Mouse (Mus musculus) cerebellum, adult 2 months (tissue): ENCODE measurements around the gene Adam15. TPM values are rescaled to one million over a fixed set of nuclear protein-coding genes. Genes with fewer than 3 reads are reported as not detected.

Experiments
- DNase-seq, 2 experiments: peaks; one replicate each; pipeline ENCODE4 v3.0.0; 2021
- H3K27ac ChIP-seq: fragments of 200-500 bp; 2 replicates; pipeline ENCODE4 v1.5.1; 2012; ENCODE audit warnings: low read length, control low read depth, inconsistent platforms; ENCODE audit not compliant: insufficient read depth
- H3K27me3 ChIP-seq: fragments of 200-500 bp; 2 replicates; pipeline ENCODE4 v1.6.1; 2012; ENCODE audit warnings: inconsistent platforms, mild to moderate bottlenecking, low read length, moderate library complexity; ENCODE audit not compliant: control insufficient read depth, insufficient read depth
- H3K4me1 ChIP-seq: fragments of 200-500 bp; 2 replicates; pipeline ENCODE4 v1.6.1; 2011; ENCODE audit warnings: low read length; ENCODE audit not compliant: control insufficient read depth, insufficient read depth
- H3K4me3 ChIP-seq: fragments of 200-500 bp; replicated peaks from 2 replicates; pipeline ENCODE3; 2011; ENCODE audit warnings: mild to moderate bottlenecking, low read depth, low read length, control low read depth; ENCODE audit not compliant: insufficient read depth
- CTCF ChIP-seq: fragments of 200-500 bp; IDR thresholded peaks from 2 replicates; pipeline ENCODE4 v1.5.1; 2011; ENCODE audit warnings: low read depth, mild to moderate bottlenecking, control low read depth, low read length, moderate library complexity, borderline replicate concordance; ENCODE audit not compliant: insufficient read depth
- POLR2A ChIP-seq: fragments of 200-500 bp; IDR thresholded peaks from 2 replicates; pipeline ENCODE4 v1.6.1; 2011; ENCODE audit warnings: low read length, control low read depth, borderline replicate concordance; ENCODE audit not compliant: insufficient read depth
- WGBS: fragments of 180-500 bp; shearing (Covaris S2); methylation state at CpG from one replicate; pipeline ENCODE4 v1.1.7; 2018; 5-methylcytosine and 5-hydroxymethylcytosine counted together
- polyA plus RNA-seq: library from polyadenylated mRNA; depleted of rRNA; stranded (reverse); fragments of >200 nt; gene quantifications from 2 replicates; pipeline ENCODE4 v1.2.3, GENCODE M21; 2012

Adam15 gene
- polyA plus RNA-seq, 1 experiment: 142 TPM

DNA sequence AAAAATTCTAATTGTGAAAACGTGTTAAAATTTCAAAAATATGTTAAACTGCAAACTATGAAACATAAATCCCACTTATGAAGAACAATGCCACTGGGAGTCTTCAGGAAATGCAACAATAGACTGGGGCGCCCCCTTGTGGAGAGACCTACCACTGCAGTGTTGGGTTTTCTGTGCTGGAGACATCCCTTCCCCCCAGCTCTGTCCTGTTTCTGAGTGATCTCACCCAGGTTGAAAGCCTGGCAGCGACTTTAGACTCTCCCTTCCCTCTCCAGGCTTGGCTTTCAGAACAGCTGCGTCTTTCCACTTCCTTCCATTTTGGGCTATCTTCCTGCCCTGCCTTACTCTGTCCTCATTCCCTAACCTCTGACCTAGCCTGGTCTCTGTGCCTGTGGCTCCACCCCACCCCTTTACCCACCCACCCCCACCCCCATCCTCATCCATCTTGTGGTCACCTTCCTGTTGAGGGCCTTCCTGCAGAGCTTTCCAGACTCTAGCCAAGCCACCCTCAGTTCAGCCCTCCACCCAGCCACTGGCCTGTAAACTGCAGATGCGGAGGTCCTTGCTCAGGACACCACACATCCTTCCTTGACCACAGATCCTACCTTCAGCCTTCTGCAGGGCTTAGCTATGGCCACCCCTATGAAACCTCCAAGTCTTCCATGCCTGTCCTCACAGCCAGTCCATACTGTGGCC, 5.2 kb upstream of the Adam15 start:
- Histone ChIP-seq H3K4me1 (no peaks in the 10 kb centered on the region), H3K27me3 (no peaks in the 10 kb centered on the region), H3K4me3 (no peak overlapping the region), H3K27ac (no peak overlapping the region)
- TF ChIP-seq POLR2A: no peak
- peak; percentile 88 for TF ChIP-seq CTCF
- 20% methylated on average over 5 of the region's 5 CpGs for WGBS
- DNase-seq: peak; percentile 81 to 89

DNA sequence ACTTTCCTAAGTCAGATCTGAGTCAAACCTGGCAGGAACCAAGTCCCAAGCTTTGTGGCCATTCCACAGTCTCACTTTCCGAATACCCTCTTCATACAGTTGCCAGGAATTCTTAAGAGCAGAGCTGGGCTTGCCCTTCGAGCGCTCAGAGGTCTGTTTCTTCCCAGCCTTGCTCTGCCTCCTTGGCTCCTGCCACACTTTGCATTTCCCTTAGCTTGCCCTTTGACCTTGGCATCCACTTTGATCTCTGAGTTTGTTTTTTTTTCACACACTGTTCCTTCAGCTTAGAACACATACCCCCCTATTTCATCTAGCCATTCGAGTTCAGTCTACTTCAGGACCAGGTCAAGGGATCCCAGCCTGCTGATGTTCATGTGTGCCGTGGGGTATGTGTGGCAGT, 1.5 kb upstream of the Adam15 start:
- no peak for DNase-seq
- no peaks in the 10 kb centered on the region for H3K27me3 ChIP-seq
- no peak overlapping the region for H3K4me3 ChIP-seq
- H3K27ac ChIP-seq: no peak overlapping the region
- TF ChIP-seq POLR2A (no peak), CTCF (no peak)
- 77% methylated on average over 5 of the region's 5 CpGs for WGBS
- no peaks in the 10 kb centered on the region for H3K4me1 ChIP-seq

DNA sequence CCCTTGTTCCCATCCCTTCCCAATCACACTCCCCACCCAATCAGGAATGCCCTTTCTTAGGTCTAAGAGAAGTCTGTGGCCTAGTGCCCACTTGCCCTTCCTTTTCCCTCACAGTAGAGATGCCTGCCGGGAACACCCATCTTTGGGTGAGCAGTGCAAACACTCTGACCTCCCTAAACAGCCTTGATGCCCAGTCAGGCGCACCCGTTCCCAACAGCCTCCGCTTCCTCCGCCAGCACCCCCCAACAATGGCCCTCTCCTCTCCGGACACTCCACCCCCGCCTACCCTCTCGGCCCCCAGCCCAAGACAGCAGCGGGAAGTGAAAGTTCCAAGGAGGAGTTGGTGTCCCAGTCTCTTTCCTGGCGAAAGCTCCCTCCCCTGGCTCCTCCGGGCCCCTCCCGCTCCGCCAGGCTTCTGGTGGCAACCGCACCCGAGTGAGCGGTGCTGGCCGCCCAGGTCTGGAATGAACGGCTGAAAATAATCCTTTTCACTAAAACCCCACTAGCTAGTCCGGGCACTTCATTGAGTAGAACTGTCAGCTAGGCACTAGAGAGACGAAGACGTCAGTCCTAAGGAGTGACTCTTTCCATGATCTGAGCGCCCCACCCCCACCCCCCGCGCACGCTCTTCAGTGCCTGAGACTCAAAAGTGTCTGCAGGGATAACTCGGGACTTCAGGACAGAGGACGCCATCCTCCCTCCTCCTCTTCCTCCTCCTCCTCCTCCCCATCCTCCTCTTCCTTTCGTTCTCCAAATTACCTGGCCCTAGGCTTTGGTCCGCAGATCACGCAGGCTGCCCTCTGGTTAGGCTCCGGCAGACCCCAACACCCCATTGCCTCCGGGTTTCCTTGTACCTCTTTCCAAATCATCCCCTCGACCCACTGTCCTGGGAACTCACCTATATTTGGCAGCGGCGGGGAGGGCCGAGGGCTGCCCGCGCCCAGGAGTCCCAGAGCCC, 606 bp downstream of the Adam15 start:
- TF ChIP-seq POLR2A (no peak), CTCF (no peak)
- DNase-seq: peak; percentile 43 to 57
- H3K27me3 ChIP-seq: no peaks in the 10 kb centered on the region
- H3K4me3 ChIP-seq: peak overlapping the region; percentile 62
- no peaks in the 10 kb centered on the region for H3K4me1 ChIP-seq
- WGBS: 1% methylated on average over 38 of the region's 38 CpGs
- H3K27ac ChIP-seq: peak overlapping the region; percentile 17; the same call in 1 of the 2 replicates

DNA sequence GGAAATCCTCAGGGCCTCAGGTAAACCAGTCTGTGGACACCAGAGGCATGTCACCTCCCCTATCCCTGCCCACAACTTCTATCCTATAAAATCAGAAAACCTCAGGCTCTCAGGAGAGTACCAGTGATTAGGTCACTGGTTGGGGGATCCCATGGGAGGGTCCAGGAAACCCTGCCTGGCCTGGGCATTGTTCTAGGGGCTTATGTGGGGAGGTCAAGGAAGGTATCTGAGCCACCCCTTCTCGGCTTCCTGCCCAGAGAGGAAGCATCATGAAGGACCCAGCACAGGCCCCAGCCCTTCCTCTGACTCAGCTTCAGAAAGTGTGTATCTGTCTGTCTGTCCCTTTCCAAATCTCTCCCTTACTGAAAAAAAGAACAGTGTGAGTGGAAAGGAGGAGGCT, 1.9 kb downstream of the Adam15 start:
- Histone ChIP-seq H3K27ac (no peak overlapping the region), H3K4me1 (no peaks in the 10 kb centered on the region), H3K27me3 (no peaks in the 10 kb centered on the region), H3K4me3 (no peak overlapping the region)
- WGBS: 92% methylated on average over 1 of the region's 1 CpGs
- TF ChIP-seq POLR2A: no peak
- TF ChIP-seq CTCF: no peak
- DNase-seq: no peak

DNA sequence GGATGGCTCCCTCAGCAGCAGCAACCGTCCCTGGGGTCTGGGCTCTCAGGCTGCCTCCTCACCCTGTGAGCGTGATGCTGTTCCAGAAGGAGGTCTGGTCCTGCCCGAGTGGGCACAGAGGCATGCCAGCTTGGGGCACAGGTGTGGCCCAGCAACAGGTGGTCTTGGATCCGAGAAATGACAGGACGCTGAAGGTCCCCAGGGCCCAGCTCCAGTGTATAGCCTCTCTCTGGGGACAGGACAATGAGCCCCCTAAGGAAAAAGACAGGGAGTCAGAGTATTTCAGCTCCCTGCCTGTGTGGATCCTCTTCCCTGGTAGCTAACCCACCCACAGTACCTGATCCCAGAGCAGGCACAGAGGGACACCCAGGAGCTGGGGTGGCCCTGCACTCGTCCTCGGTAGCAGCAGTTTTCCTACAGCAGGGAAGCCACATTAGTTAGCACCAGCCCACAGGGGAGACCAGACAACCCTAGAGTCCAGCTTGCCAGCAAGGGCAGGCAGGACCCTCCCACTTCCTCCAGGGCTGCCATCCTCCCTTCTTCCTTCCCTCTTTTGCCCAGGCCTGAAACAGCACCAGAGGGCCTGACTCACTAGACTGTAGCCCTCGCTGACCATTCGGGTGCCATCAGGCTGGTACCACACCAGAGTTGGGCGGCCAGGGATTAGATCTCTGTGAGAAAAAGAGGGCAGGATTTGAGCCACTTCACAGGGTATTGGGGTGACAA, 2.8 kb downstream of the Adam15 start:
- no peaks in the 10 kb centered on the region for H3K4me1 ChIP-seq
- TF ChIP-seq POLR2A (no peak), CTCF (no peak)
- no peak overlapping the region for H3K27ac ChIP-seq
- no peaks in the 10 kb centered on the region for H3K27me3 ChIP-seq
- DNase-seq: no peak
- no peak overlapping the region for H3K4me3 ChIP-seq
- WGBS: 70% methylated on average over 10 of the region's 10 CpGs

DNA sequence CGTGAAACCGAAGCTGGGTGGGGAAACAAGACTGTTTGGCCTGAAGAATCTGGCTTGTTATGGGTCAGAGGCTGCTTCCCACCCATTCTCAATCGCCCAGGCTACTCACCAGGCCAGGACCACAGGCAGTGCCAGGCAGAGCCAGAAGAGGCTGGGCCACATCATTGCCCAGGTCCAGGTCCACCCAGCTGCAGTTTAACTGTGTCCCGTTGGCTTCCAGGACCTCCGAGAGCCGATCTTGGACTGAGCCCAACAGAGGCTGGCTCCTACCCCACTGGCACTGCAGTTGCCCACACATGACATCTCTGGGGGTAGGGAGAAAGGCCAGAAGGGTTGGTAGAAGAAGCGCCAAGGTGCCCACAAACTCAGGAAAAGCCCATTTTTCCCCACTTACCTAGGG, 6.5 kb downstream of the Adam15 start:
- no peak for DNase-seq
- Histone ChIP-seq H3K27ac (no peak overlapping the region), H3K4me1 (no peaks in the 10 kb centered on the region), H3K27me3 (no peaks in the 10 kb centered on the region), H3K4me3 (no peak overlapping the region)
- TF ChIP-seq POLR2A (no peak), CTCF (no peak)
- WGBS: 33% methylated on average over 7 of the region's 7 CpGs

DNA sequence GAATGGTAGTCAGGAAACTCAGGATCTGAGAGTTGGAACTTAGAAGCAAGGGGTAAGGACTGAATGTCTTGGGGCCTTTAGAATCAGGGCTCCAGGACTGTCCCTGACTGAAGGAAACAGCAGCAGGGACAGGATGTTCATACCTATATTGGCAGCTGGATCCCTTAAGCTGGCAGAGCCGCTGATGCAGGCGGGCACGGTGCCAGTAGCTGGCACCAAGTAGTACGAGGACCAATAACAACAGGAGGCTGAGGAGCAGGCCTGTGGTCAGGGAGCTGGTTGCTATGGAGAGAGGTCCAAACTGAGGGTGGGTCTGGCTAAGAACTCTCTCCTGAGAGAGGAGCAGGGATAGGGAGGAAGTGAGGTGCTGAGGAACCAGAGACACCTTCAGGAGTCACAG, 8.0 kb downstream of the Adam15 start:
- WGBS: 13% methylated on average over 4 of the region's 4 CpGs
- Histone ChIP-seq H3K4me1 (no peaks in the 10 kb centered on the region), H3K27ac (no peak overlapping the region), H3K27me3 (no peaks in the 10 kb centered on the region), H3K4me3 (no peak overlapping the region)
- no peak for DNase-seq
- TF ChIP-seq POLR2A: no peak
- no peak for TF ChIP-seq CTCF
